Mouse (Mus musculus): Measurements from ENCODE around the gene Mgea5.

The Mgea5 gene

GRCm38 (mm10) chr19:45796061-45796556, 12.5 kb upstream of the Mgea5 start:
- no peak for DNase-seq (ENCODE audit: low spot score)

- no peak for DNase-seq (ENCODE audit: low spot score)
Observed at GRCm38 (mm10) chr19:45795406-45795944, 11.8 kb upstream of the Mgea5 start.

- no peak for DNase-seq (ENCODE audit: low spot score)
Observed at GRCm38 (mm10) chr19:45794718-45795117, 11.1 kb upstream of the Mgea5 start.

- no peak for DNase-seq (ENCODE audit: low spot score)
Observed at GRCm38 (mm10) chr19:45792404-45792803, 8.8 kb upstream of the Mgea5 start.

- no peak for DNase-seq (ENCODE audit: low spot score)
Observed at GRCm38 (mm10) chr19:45789888-45790874, 6.5 kb upstream of the Mgea5 start.

- no peak for DNase-seq (ENCODE audit: low spot score)
Observed at GRCm38 (mm10) chr19:45789365-45789764, 5.7 kb upstream of the Mgea5 start.

GRCm38 (mm10) chr19:45788337-45788736, 4.7 kb upstream of the Mgea5 start:
- no peak for DNase-seq (ENCODE audit: low spot score)

GRCm38 (mm10) chr19:45787450-45787849, 3.8 kb upstream of the Mgea5 start:
- DNase-seq (ENCODE audit: low spot score), result no peak

GRCm38 (mm10) chr19:45785470-45785869, 1.8 kb upstream of the Mgea5 start:
- DNase-seq (ENCODE audit: low spot score), result no peak

GRCm38 (mm10) chr19:45783933-45784576, 418 bp upstream of the Mgea5 start:
- DNase-seq (ENCODE audit: low spot score), result no peak

- peak; percentile 82 for DNase-seq (ENCODE audit: low spot score)
Observed at GRCm38 (mm10) chr19:45782315-45783001, 1.2 kb downstream of the Mgea5 start.

GRCm38 (mm10) chr19:45781676-45782075, 2.0 kb downstream of the Mgea5 start:
- DNase-seq (ENCODE audit: low spot score), result peak; percentile 30

- DNase-seq (ENCODE audit: low spot score), result no peak
Observed at GRCm38 (mm10) chr19:45780350-45780915, 3.2 kb downstream of the Mgea5 start.

GRCm38 (mm10) chr19:45775486-45775885, 8.2 kb downstream of the Mgea5 start:
- DNase-seq (ENCODE audit: low spot score), result no peak

- DNase-seq (ENCODE audit: low spot score), result no peak
Observed at GRCm38 (mm10) chr19:45771501-45771900, 12.1 kb downstream of the Mgea5 start.

- DNase-seq (ENCODE audit: low spot score), result no peak
Observed at GRCm38 (mm10) chr19:45760810-45761209, 22.8 kb downstream of the Mgea5 start.

- no peak for DNase-seq (ENCODE audit: low spot score)
Observed at GRCm38 (mm10) chr19:45758671-45759070, 25.0 kb downstream of the Mgea5 start.

- no peak for DNase-seq (ENCODE audit: low spot score)
Observed at GRCm38 (mm10) chr19:45753551-45753950, 30.1 kb downstream of the Mgea5 start.

GRCm38 (mm10) chr19:45751881-45752280, 31.8 kb downstream of the Mgea5 start:
- no peak for DNase-seq (ENCODE audit: low spot score)

- peak; percentile 91 for DNase-seq (ENCODE audit: low spot score)
Observed at GRCm38 (mm10) chr19:45749243-45750043, 34.2 kb downstream of the Mgea5 start, which contains the start of gene Npm3. Npm3 (minus strand) TSS chr19:45749591.
